Mouse (Mus musculus) limb, embryonic 13.5 days (tissue): ENCODE measurements around the gene Dck. TPM values are rescaled to one million over a fixed set of nuclear protein-coding genes. Genes with fewer than 3 reads are reported as not detected.

Experiments used
- ATAC-seq: fragments of 200-750 bp; cut with Nextera tagmentation; 2 replicates; pipeline ENCODE4 v1.8.0; 2017; ENCODE audit warnings: low read depth, moderate number of reproducible peaks, moderate TSS enrichment; ENCODE audit not compliant: low FRiP score
- H3K27ac ChIP-seq: fragments of 300-500 bp; sonication (generic); 2 replicates; pipeline ENCODE4 v1.5.1; 2015; ENCODE audit warnings: inconsistent platforms, mild to moderate bottlenecking, moderate library complexity
- H3K27me3 ChIP-seq: fragments of 300-500 bp; sonication (generic); 2 replicates; pipeline ENCODE4 v1.6.1; 2015; ENCODE audit warnings: mild to moderate bottlenecking, inconsistent platforms
- H3K36me3 ChIP-seq: fragments of 300-500 bp; sonication (generic); 2 replicates; pipeline ENCODE4 v1.6.1; 2015; ENCODE audit warnings: inconsistent platforms, mild to moderate bottlenecking, moderate library complexity
- H3K4me1 ChIP-seq: fragments of 300-500 bp; sonication (generic); 2 replicates; pipeline ENCODE4 v1.6.1; 2015; ENCODE audit warnings: inconsistent platforms
- H3K4me2 ChIP-seq: fragments of 300-500 bp; sonication (generic); replicated peaks from 2 replicates; pipeline ENCODE4 v1.6.1; 2015; ENCODE audit warnings: inconsistent platforms, mild to moderate bottlenecking, moderate library complexity
- H3K4me3 ChIP-seq: fragments of 300-500 bp; sonication (generic); 2 replicates; pipeline ENCODE4 v1.5.1; 2015; ENCODE audit warnings: moderate library complexity, mild to moderate bottlenecking, inconsistent platforms
- H3K9ac ChIP-seq: fragments of 300-500 bp; sonication (generic); 2 replicates; pipeline ENCODE4 v1.6.1; 2015; ENCODE audit warnings: mild to moderate bottlenecking, inconsistent platforms
- H3K9me3 ChIP-seq: fragments of 300-500 bp; sonication (generic); 2 replicates; pipeline ENCODE4 v1.6.1; 2016; ENCODE audit warnings: inconsistent platforms
- WGBS: fragments of 180-500 bp; shearing (Covaris S2); methylation state at CpG from one replicate; pipeline ENCODE4 v1.1.7; 2015; 5-methylcytosine and 5-hydroxymethylcytosine counted together
- polyA plus RNA-seq: library from polyadenylated mRNA; unstranded; fragments of >200 nt; fragmentation: Nextera tagmentation; extraction: Ambion mirVana; gene quantifications from 2 replicates; pipeline ENCODE4 v1.2.1, GENCODE M21; 2015

Dck gene
- polyA plus RNA-seq, 1 experiment from 2014 or later = 46.5 TPM

- no peak overlapping the region for H3K4me3 ChIP-seq
- ATAC-seq = no peak
- H3K27me3 ChIP-seq = no peaks in the 10 kb centered on the region
- 88% methylated on average over 3 of the region's 3 CpGs for WGBS
- H3K9ac ChIP-seq = no peak overlapping the region
- H3K27ac ChIP-seq = no peak overlapping the region
- no peaks in the 10 kb centered on the region for H3K4me1 ChIP-seq
- no peaks in the 10 kb centered on the region for H3K9me3 ChIP-seq
- H3K36me3 ChIP-seq = no peaks in the 10 kb centered on the region
- H3K4me2 ChIP-seq = no peak overlapping the region
These were observed 67.1 kb downstream of the Dck start for GRCm38 (mm10) chr5:88831935-88832334.

Other genes starting within 250 kb of the Dck start
- gene Jchain, start 237.1 kb upstream of the Dck start, polyA plus RNA-seq = 0.27 TPM in 1 of 2 replicates, not detected in the other
- 76.3 and 79.1 TPM in 2 replicates for gene Utp3, start 210.5 kb upstream of the Dck start, polyA plus RNA-seq
- gene Rufy3, start 200.0 kb upstream of the Dck start, polyA plus RNA-seq = 9.4 and 10.1 TPM in 2 replicates
- gene Grsf1, start 88.8 kb upstream of the Dck start, polyA plus RNA-seq = 53.0 and 54.8 TPM in 2 replicates
- gene Mob1b, start 44.1 kb upstream of the Dck start, polyA plus RNA-seq = 10.5 and 11.4 TPM in 2 replicates
- 2.0 and 2.4 TPM in 2 replicates for gene Slc4a4, start 121.8 kb downstream of the Dck start, polyA plus RNA-seq